Mouse (Mus musculus): ENCODE measurements at regions not wholly inside any gene's neighbourhood (a gene's known extent, or its start where the extent isn't known, plus 50 kb on each side); places are given as distances from the start of the nearest gene placed in this dataset.

GRCm38 (mm10) chr14:102396036-102396734 lies 586.3 kb downstream of the Kctd12 start:
- Histone ChIP-seq H3K27me3 (ENCODE audit: low read depth, poor library complexity, severe bottlenecking) (no peaks in the 10 kb centered on the region), H3K4me1 (no peaks in the 10 kb centered on the region), H3K36me3 (no peaks in the 10 kb centered on the region), H3K9me3 (replicated peaks) (no peaks in the 10 kb centered on the region), H3K27ac (replicated peaks) (no peak overlapping the region), H3K4me3 (no peak overlapping the region)
- DNase-seq (ENCODE audit: low spot score): no peak
- 87% methylated on average over 7 of the region's 7 CpGs for WGBS

GRCm38 (mm10) chr14:102392351-102392750 lies 590.1 kb downstream of the Kctd12 start:
- no peak overlapping the region for H3K27ac ChIP-seq (replicated peaks)
- no peaks in the 10 kb centered on the region for H3K36me3 ChIP-seq
- no peaks in the 10 kb centered on the region for H3K27me3 ChIP-seq (ENCODE audit: low read depth, poor library complexity, severe bottlenecking)
- H3K4me1 ChIP-seq: no peaks in the 10 kb centered on the region
- DNase-seq (ENCODE audit: low spot score): no peak
- no peak overlapping the region for H3K4me3 ChIP-seq
- no peaks in the 10 kb centered on the region for H3K9me3 ChIP-seq (replicated peaks)
- 89% methylated on average over 3 of the region's 3 CpGs for WGBS

GRCm38 (mm10) chr14:102372994-102373567 lies 609.4 kb downstream of the Kctd12 start:
- no peaks in the 10 kb centered on the region for H3K4me1 ChIP-seq
- WGBS: 88% methylated on average over 5 of the region's 5 CpGs
- no peaks in the 10 kb centered on the region for H3K27me3 ChIP-seq (ENCODE audit: low read depth, poor library complexity, severe bottlenecking)
- H3K4me3 ChIP-seq: no peak overlapping the region
- DNase-seq (ENCODE audit: low spot score): no peak
- no peaks in the 10 kb centered on the region for H3K36me3 ChIP-seq
- no peak overlapping the region for H3K27ac ChIP-seq (replicated peaks)
- no peaks in the 10 kb centered on the region for H3K9me3 ChIP-seq (replicated peaks)

GRCm38 (mm10) chr14:102361589-102361988 lies 620.8 kb downstream of the Kctd12 start:
- DNase-seq (ENCODE audit: low spot score): no peak
- WGBS: 88% methylated on average over 2 of the region's 2 CpGs
- H3K4me3 ChIP-seq: no peak overlapping the region
- H3K27me3 ChIP-seq (ENCODE audit: low read depth, poor library complexity, severe bottlenecking): no peaks in the 10 kb centered on the region
- no peaks in the 10 kb centered on the region for H3K4me1 ChIP-seq
- H3K27ac ChIP-seq (replicated peaks): no peak overlapping the region
- no peaks in the 10 kb centered on the region for H3K36me3 ChIP-seq
- no peaks in the 10 kb centered on the region for H3K9me3 ChIP-seq (replicated peaks)

GRCm38 (mm10) chr14:102329409-102329808 lies 599.7 kb downstream of the Lmo7 start:
- no peaks in the 10 kb centered on the region for H3K27me3 ChIP-seq (ENCODE audit: low read depth, poor library complexity, severe bottlenecking)
- H3K36me3 ChIP-seq: no peaks in the 10 kb centered on the region
- no peak for DNase-seq (ENCODE audit: low spot score)
- H3K4me3 ChIP-seq: no peak overlapping the region
- no peak overlapping the region for H3K27ac ChIP-seq (replicated peaks)
- H3K9me3 ChIP-seq (replicated peaks): no peaks in the 10 kb centered on the region
- no peaks in the 10 kb centered on the region for H3K4me1 ChIP-seq

GRCm38 (mm10) chr14:102306332-102306731 lies 576.6 kb downstream of the Lmo7 start:
- no peaks in the 10 kb centered on the region for H3K27me3 ChIP-seq (ENCODE audit: low read depth, poor library complexity, severe bottlenecking)
- no peak for DNase-seq (ENCODE audit: low spot score)
- H3K9me3 ChIP-seq (replicated peaks): no peaks in the 10 kb centered on the region
- WGBS: 90% methylated on average over 6 of the region's 6 CpGs
- no peak overlapping the region for H3K27ac ChIP-seq (replicated peaks)
- H3K4me3 ChIP-seq: no peak overlapping the region
- no peaks in the 10 kb centered on the region for H3K4me1 ChIP-seq
- H3K36me3 ChIP-seq: no peaks in the 10 kb centered on the region

- H3K4me3 ChIP-seq: no peak overlapping the region
- WGBS: 74% methylated on average over 2 of the region's 2 CpGs
These were observed 573.1 kb downstream of the Lmo7 start for GRCm38 (mm10) chr14:102302826-102303225.

GRCm38 (mm10) chr14:102300251-102300650 lies 570.5 kb downstream of the Lmo7 start:
- WGBS: 87% methylated on average over 6 of the region's 6 CpGs
- no peak for DNase-seq (ENCODE audit: low spot score)
- H3K4me1 ChIP-seq: no peaks in the 10 kb centered on the region

More at GRCm38 (mm10) chr14:102302826-102303225, 573.1 kb downstream of the Lmo7 start:
- H3K27me3 ChIP-seq (ENCODE audit: low read depth, poor library complexity, severe bottlenecking): no peaks in the 10 kb centered on the region
- DNase-seq (ENCODE audit: low spot score): no peak
- H3K36me3 ChIP-seq: no peaks in the 10 kb centered on the region
- no peak overlapping the region for H3K27ac ChIP-seq (replicated peaks)
- no peaks in the 10 kb centered on the region for H3K4me1 ChIP-seq
- no peaks in the 10 kb centered on the region for H3K9me3 ChIP-seq (replicated peaks)

GRCm38 (mm10) chr14:102291361-102291760 lies 561.6 kb downstream of the Lmo7 start:
- 32% methylated on average over 1 of the region's 1 CpGs for WGBS
- Histone ChIP-seq H3K27me3 (ENCODE audit: low read depth, poor library complexity, severe bottlenecking) (peaks cover 3% of the 10 kb centered on the region; the same call in 1 of the 2 replicates), H3K36me3 (no peaks in the 10 kb centered on the region), H3K4me3 (no peak overlapping the region), H3K9me3 (replicated peaks) (no peaks in the 10 kb centered on the region), H3K4me1 (peaks cover 21% of the 10 kb centered on the region), H3K27ac (replicated peaks) (no peak overlapping the region)
- no peak for DNase-seq (ENCODE audit: low spot score)

More at GRCm38 (mm10) chr14:102300251-102300650, 570.5 kb downstream of the Lmo7 start:
- no peaks in the 10 kb centered on the region for H3K36me3 ChIP-seq
- no peak overlapping the region for H3K27ac ChIP-seq (replicated peaks)
- no peaks in the 10 kb centered on the region for H3K27me3 ChIP-seq (ENCODE audit: low read depth, poor library complexity, severe bottlenecking)
- H3K9me3 ChIP-seq (replicated peaks): no peaks in the 10 kb centered on the region
- H3K4me3 ChIP-seq: no peak overlapping the region

GRCm38 (mm10) chr14:102250076-102250475 lies 520.3 kb downstream of the Lmo7 start:
- Histone ChIP-seq H3K36me3 (no peaks in the 10 kb centered on the region), H3K4me1 (peaks cover 5% of the 10 kb centered on the region; the same call in 1 of the 2 replicates), H3K9me3 (replicated peaks) (no peaks in the 10 kb centered on the region), H3K27me3 (ENCODE audit: low read depth, poor library complexity, severe bottlenecking) (no peaks in the 10 kb centered on the region), H3K27ac (replicated peaks) (no peak overlapping the region), H3K4me3 (no peak overlapping the region)
- 73% methylated on average over 5 of the region's 5 CpGs for WGBS
- DNase-seq (ENCODE audit: low spot score): no peak

GRCm38 (mm10) chr14:102248581-102248980 lies 518.8 kb downstream of the Lmo7 start:
- WGBS: 87% methylated on average over 2 of the region's 2 CpGs
- H3K4me3 ChIP-seq: no peak overlapping the region

GRCm38 (mm10) chr14:102248023-102248422 lies 518.3 kb downstream of the Lmo7 start:
- WGBS: 91% methylated on average over 5 of the region's 5 CpGs
- Histone ChIP-seq H3K4me3 (no peak overlapping the region), H3K27ac (replicated peaks) (no peak overlapping the region), H3K4me1 (peaks cover 5% of the 10 kb centered on the region; the same call in 1 of the 2 replicates), H3K36me3 (no peaks in the 10 kb centered on the region), H3K27me3 (ENCODE audit: low read depth, poor library complexity, severe bottlenecking) (no peaks in the 10 kb centered on the region), H3K9me3 (replicated peaks) (no peaks in the 10 kb centered on the region)
- DNase-seq (ENCODE audit: low spot score): no peak

More at GRCm38 (mm10) chr14:102248581-102248980, 518.8 kb downstream of the Lmo7 start:
- no peak overlapping the region for H3K27ac ChIP-seq (replicated peaks)
- DNase-seq (ENCODE audit: low spot score): no peak
- H3K4me1 ChIP-seq: peaks cover 5% of the 10 kb centered on the region; the same call in 1 of the 2 replicates
- H3K9me3 ChIP-seq (replicated peaks): no peaks in the 10 kb centered on the region
- H3K36me3 ChIP-seq: no peaks in the 10 kb centered on the region
- no peaks in the 10 kb centered on the region for H3K27me3 ChIP-seq (ENCODE audit: low read depth, poor library complexity, severe bottlenecking)

- H3K27me3 ChIP-seq (ENCODE audit: low read depth, poor library complexity, severe bottlenecking): no peaks in the 10 kb centered on the region
- H3K4me3 ChIP-seq: no peak overlapping the region
- H3K27ac ChIP-seq (replicated peaks): no peak overlapping the region
- H3K9me3 ChIP-seq (replicated peaks): no peaks in the 10 kb centered on the region
- no peaks in the 10 kb centered on the region; the same call in 1 of the 2 replicates for H3K4me1 ChIP-seq
- no peaks in the 10 kb centered on the region for H3K36me3 ChIP-seq
- 70% methylated on average over 4 of the region's 4 CpGs for WGBS
- DNase-seq (ENCODE audit: low spot score): no peak
These were observed 514.2 kb downstream of the Lmo7 start for GRCm38 (mm10) chr14:102243806-102244536.

All from midbrain, embryonic 10.5 days (tissue).